Mouse (Mus musculus): ENCODE data around the gene Wdr70.

DNA sequence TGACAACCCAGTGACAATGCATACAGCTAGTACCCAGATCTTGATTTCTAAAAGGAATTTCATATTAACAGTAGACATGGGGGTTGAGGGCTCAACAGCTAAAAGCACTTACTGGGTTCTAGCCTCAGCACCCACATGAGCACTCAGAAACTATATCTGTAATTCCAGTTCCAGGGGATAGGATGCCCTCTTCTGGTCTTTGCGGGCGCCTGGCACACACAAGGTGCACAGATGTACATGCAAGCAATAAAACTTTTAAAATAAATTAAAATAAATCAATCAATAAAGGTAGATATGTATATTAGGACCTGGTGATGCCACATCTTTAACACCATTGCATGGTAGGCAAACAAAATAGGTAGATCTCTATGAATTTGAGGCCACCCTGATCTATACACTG, 71.5 kb downstream of the Wdr70 start:
- TF ChIP-seq CTCF (conservative IDR thresholded peaks at IDR 0.05; ENCODE audit: low read length) (no peak), NANOG (IDR thresholded peaks at IDR 0.05; ENCODE audit: borderline replicate concordance, low read length) (no peak)

Data from E14TG2a.4 (cell line).